Mouse (Mus musculus) WW6 (cell line): ENCODE measurements around the gene Tjp1.
A peak's percentile ranks its signal among the peaks of the same experiment; 100 is the strongest.

Source experiments
- DNase-seq: peaks from one replicate; pipeline ENCODE4 v3.0.0-alpha.2; 2013; ENCODE audit warnings: low read depth, low spot score

Tjp1 gene

DNA sequence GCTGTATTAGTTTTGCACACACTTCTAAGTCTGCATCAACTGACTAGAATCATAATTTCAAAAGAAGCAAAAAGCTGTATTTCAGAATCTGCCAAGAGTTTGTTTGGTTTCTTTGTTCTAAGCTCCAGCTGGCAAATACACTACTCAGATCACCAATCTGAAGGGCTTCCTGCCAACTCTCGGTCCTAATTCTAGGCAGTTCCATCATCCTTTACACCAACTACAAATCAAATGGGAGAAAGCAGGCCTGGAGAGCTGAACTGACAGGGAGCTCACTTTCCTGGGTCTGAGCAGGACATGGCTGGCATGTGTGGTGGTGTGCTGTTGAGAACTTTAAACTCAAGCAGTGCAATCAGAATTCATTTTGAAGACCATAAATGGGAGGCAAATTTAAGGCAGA lies 170.0 kb downstream of the Tjp1 start:
- DNase-seq = no peak

DNA sequence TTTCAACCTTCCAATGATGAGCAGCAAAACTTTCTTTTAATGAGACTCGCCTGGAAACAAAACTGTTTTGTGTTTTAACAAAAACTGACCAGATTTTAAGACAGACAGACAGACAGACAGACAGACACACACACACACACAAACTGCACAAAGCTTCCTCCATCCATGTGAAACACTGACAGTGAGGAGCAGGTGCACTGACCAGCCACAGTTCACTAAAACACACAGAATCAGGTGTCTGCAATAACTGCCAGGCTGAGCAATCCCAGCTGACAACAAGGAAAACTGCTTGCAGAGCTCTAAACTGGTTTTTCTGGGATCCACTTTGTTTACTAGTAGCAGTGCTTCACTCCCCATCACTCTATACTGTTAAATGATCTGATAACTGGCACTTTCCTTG lies 171.4 kb downstream of the Tjp1 start:
- DNase-seq = no peak

DNA sequence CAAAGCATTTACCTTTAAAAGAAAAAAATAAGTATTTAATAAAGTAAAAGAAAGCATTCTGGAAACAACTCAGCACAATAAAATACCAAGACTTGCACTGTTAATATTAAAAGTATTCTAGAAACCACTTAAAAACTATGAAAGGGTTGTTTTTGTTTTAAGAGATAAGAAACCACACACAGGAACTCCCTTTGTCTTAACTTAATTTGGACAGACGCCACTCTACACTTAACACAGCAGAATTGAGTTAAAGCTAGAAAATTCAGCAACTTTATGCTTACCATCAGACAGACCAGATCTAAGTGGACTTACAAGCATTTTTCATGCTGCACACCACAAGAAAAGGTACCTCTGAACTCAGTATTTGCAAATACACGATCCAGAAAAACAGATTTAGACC lies 172.7 kb downstream of the Tjp1 start:
- DNase-seq = no peak

DNA sequence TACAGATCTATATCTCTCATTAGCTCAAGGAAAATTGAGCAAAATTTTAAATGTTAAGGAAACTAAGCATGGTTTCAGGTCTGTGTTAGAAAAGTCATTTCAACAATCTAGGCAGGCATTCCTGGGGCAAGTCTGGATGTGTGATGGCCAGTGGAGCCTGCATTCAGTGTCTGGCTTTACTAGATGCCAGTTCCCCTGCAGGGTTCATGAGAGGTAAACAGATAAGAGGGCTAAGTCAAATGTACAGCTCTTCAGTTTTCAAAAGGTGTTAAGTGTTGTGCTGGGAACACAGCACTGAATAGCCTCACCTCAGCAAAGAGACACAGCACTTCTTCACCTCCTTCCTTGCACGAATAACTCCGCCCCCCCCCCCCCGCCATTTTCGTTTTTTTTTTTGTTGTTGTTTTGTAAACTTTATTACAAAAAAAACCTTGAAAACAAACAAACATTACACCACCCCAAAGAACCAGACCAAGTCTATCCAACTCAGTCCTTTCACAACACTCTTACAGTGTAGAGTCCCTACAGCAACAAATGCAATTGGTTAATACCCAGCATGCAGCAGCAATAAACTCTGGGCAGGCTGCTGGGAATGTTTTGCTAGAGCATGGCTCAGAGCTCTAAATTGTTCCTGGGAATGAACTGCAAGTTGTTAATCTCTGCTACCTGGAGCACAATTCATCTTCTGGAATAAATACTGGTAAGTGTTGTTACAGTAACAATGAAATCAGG lies 177.1 kb downstream of the Tjp1 start:
- DNase-seq = no peak

DNA sequence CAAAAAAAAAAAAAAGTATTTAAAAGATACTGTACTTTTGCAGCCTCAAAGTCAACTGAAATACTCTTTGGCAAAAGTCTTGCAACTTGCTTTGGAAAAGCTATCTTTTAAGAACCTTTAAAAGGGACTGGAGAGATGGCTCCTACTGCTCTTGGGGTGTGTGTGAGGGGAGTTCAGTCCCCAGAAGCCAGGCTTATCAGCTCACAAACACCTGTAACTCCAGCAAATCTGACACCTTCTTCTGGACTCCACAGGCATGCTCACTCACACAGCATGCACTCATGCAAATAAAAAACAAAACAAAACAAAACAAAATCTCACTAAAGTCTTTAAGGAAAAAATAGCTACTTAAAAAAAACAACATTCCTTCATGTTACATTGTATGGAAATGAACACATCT lies 179.0 kb downstream of the Tjp1 start:
- DNase-seq = no peak

DNA sequence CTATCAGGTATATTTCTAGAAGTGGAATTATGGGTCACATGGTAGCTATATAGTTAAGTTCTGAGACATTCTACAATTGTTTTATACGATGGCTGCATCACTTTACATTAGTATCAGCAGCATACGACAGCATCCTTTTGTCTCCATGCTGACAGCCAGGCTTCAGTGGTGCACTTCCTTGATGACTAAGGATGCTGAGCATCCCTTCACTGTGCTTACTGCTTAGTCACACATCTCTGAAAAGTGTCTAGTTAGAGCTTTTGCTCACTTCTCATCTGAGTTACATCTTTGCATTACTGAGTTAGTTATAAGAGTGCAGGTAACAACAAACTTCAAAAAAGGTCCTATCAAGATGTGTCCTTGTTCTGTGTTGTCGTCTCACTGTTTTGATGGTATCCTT lies 182.3 kb downstream of the Tjp1 start:
- no peak for DNase-seq

DNA sequence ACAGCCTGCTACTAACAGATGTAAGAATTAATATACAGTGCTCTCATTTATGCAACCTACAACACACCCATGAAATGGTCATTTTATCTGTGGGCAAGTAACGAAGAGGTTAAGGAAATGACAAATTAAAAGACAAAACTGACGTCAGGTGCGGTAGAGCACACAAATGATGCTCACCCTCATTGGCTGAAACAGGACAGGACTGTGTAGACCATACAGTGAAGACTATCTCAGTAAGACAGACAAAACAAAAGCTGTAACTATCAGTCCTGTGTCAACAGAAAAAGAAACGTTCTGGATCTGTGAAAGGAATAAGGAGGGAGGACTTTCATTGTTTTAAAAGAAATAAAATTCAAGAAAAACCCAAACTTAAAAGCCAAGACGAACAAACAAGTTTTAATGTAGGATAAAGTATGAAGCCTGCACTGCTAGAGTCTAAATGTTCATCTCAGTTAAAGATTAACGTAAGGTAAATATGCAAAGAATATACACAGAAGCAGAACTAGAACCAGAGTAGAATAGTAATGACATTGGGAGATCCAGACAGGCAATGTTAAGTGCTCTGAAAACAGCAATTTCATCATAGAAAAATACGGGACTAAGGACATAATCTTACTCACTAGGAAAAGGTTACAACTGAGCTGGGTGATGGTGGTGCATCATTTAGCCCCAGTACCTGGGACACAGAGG lies 189.9 kb downstream of the Tjp1 start:
- DNase-seq = no peak

DNA sequence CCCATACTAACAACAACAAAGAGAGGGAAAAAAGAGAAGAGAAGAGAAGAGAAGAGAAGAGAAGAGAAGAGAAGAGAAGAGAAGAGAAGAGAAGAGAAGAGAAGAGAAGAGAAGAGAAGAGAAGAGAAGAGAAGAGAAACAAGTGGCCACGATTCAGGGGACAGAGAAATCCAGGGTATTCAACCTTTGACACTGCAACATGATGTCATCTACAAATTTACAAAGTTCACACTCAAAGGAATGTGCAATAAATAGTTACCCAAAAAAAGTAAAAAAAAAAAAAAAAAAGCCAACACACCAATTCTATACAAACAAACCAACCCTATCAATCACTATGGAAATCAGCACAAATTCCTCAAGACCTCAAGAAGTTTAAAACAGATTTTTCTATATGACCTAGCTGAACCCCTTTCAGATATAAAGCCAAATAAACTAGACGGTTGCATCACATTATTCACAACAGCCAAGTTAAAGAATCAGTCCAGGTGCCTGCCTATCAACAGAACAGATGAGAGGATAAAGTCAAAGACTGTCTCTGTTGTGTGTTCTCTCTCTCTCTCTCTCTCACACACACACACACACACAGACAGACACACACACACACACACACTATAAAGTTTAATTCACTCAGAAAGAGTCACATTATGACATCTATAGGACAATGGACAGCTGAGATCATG lies 194.4 kb downstream of the Tjp1 start:
- no peak for DNase-seq

DNA sequence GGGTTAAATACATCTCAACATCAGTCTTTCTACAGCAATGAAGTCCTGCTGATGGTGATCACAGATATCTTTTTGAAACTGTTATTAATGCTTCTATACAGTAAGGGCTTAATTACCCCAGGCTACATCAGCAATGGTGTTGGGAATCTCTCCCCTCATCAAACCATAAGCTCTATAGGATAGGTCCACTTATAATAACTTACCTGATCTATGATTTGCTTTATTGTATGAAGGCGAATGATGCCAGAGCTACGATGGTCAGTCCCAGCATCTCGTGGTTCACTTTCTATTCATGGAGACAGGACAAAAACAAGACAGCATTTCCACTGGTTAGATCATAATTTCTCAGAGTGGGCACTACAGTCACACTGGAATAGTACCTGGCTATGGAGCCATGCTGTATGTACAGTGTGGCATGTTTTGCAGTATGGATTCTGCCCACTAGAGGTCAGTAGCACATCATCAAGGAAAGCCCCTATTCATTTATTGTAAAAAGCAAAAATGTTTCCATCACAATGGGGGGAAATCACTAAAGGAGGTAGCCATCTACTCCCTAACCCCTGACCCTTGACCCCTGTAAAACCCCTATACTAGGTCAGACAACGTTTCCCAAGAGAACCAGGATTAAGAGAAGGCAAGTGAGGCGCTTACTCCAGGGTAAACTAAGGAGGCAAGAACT lies 208.4 kb downstream of the Tjp1 start:
- no peak for DNase-seq

DNA sequence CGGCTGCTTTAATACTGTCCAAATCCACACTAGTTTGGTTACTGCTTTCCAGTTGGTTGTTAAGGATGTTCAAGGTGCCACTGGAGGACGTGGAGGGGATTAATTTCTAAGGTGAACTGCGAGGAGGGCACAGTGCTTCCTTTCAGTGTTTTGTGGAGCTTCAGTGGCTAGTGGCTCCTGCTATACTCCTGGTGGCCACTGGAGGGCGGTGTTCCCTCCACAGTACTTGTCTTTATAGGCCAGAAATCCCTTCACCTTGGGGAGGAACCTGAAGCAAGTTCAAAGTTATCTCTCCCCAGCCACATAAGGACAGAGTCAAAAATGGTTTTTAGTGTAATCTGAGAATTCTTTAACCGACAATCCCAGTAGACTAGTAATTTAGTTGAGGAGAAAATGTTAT lies 210.2 kb downstream of the Tjp1 start:
- DNase-seq = peak; percentile 24

DNA sequence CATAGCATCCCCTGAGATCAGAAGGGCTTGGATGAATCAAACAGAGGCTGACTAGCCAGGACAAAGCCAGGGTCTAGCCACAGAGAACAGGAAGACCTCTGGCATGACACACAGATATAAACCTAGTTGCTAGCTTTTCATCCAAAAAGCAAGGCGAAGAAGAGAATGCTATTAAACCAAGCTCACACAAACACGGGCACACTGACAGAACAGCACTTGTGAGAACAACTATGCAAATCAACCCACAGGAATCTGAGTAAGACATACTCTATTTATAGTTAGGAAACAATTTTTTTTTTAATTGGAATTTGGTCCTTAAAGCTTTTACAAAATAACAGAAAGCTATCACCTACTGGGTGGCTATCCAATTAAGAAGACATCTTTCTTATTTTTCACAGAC lies 212.4 kb downstream of the Tjp1 start:
- DNase-seq = no peak

DNA sequence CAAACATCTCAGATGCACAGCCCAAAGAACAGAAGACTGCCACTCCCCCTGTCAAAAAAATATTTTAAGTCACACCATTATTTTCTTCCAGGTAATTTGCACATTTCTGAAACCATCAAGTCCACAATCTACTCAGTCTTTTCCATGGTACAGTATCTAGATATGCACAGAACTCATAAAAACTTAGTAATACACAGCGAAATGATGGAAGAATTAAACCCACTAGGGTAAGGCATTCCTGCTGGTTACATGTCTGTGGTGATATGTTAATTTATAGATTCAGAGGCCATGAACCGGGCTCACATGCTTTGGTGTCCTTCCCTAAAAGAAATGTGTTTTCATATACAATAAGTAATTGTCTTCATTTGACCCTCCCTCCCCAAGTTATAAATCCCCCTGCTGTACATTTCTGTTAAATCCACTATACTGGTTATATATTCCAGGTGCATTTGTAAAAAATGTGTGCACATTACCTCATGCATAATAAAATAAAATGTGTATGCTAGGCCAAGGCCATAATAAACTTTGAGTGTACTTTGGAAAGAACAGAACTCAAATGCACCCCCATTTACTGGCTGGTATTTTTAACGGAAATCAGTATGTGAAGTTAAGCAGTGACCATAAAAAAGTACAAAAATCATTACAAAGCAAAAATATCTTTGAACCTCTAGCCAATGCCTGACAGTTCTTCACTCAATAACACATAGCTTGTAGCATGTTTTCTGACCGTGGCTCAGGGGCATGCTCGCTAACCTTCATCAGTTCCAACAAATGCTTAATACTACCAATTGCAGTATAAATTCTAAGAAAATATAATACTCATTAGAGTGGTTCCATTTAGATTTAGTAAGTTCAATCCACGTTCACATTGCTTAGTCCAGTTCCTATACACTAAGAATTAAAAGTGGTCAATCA lies 230.6 kb downstream of the Tjp1 start:
- no peak for DNase-seq

DNA sequence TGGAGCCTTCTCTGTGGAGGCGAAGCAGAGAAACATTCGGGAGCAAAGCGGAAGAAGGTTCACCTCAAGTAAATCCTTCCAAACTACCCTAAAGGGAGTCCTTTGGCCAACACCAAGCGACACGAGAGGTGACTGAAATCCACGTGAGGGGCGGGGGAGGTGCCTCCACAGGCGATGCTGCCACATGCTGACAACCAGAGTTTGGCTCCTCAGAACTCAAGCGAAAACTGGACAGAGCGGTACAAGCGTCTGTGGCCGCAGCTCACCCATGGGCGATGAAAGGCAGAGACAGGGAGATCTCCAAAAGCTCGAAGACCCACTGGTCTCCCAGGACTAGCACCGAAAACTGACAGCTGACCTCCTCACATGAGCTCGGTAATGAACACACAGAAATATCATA lies 244.7 kb downstream of the Tjp1 start:
- no peak for DNase-seq

DNA sequence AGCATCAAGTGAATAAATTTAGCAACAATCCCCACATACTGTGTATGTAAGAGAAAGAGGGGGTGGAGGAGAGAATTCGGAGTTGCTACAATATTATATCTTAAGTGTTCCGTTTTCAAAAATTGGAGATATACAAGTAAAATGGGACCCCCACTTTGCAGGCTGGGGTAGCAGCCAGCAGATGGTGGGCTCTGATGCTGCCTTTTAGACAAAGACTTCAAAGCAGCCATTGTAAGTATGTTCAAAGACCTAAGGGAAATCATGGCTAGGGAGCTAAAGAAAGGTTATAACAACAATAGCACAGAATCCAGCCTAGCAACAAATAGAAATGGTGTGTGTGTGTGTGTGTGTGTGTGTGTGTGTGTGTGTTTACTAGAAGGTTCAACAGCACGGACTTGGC lies 245.6 kb downstream of the Tjp1 start:
- no peak for DNase-seq

DNA sequence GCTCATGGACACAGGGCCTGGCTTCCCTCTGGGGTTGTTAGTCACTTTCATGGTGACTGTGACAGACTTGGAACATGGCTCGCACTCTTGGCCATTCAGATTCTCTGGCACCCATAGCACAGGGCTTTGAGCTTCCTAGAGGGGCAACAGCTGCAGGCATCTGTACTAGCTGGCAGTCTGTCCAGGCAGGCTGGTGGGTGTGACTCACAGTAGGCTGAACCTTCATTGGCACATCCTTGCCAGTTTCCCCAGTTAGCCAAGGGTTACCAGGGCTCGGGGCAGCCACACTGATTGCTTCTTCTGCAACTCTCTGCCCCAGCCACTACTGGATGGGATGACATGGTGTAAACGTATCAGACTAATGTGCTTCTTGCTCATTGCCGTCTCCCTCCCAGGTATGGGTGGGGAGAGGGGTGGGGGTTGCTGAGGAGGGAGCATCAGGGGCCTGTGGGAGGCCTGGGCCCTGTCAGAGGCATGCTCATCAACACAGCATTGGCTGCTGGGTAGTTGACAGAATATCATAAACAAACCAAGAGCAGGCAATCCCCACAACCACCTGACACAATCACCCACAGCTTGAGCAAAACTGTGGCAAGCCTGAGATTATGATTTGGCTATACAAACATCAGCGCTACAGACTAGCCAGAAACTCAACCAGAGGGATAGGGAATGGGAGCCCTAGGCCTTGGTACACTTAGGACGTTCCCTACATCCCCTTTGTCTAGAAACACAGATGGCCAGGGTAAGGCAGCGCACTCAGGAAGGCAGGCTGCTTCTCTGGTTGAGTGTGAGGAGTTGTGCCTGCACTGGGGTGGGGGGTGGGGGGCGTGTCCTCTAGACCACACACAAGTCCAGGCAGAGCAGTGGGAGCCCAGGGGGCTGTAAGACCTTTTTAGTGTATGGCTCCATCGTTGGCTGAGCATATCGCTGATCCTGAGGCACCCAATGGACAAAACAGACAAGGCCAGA lies 246.4 kb downstream of the Tjp1 start:
- no peak for DNase-seq

DNA sequence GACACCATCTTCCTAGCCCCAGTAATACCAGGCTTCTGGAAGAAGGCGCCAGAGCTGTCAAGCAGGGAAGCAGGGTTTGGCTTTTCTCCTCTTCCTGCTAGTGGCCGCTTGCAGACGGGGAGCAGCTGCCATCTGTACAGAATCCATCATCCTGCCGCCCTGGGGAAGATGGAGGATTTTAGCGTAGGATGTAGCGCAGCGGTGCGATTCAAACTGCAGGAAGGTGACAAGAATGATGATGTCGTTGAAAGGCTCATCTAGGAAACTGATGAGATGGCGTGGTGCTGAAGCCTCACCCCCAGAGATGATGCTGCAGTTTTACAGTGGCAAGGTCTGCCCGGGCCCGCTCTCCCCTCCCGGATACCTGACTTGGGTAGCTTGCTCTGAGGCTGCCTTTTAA lies 248.3 kb downstream of the Tjp1 start:
- DNase-seq = no peak

DNA sequence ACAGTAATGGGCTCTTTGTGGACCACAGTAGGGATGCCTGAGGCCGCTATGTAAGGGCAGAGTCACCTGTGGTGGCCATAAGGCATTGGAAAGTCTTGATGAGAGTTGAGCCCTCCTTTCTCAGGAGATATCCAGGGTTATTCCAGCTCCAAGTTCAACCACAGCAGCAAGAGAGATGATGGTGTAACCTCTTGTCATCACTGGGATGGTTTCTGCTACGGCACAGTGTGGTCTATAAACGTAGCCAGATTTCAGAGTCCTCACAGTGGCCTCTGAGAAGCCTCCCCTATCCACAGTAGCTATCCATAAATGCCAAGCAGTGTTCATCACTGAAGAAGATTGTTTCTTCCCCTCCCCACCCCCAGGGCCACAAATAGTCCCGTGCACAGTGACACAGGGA lies 251.8 kb downstream of the Tjp1 start:
- DNase-seq = no peak

DNA sequence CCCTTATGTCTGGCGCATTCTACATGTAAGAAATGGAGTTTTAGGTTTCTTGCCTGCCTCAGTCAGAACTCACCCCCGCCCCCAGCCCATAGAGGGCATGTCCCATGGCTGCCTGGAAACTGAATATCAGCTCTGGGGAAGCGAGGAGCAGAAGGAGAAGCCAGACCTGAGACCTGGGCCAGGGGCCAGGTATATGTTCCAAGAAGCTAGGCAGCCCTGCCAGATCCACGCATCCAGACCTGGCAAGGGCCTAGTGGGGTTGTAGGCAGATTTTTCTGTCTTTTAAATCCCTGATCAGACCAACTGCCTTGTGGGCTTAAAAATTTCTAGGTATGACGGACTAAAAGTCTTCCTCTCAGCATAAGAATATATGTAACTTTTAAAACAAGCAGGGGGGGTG lies 253.4 kb downstream of the Tjp1 start:
- no peak for DNase-seq

DNA sequence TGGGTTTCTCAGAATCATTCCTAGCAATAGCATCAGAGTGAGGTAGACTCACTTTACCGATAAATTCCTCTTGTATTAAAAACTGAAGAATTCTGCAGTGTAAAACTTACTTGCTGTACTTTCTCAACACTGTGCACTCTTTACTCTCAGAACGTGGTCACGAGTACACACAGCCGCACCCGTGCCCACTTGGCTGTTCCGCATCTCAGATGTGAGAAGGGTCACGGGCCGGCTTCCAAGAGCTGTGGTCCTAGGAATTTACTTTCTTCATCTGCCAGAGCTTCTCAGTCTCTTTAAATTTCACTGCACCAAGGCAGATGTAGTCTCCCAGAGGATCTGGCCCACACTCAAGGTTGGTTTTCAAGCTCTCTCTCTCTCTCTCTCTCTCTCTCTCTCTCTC lies 277.9 kb downstream of the Tjp1 start:
- DNase-seq = no peak
